In the genomic region with DNA sequence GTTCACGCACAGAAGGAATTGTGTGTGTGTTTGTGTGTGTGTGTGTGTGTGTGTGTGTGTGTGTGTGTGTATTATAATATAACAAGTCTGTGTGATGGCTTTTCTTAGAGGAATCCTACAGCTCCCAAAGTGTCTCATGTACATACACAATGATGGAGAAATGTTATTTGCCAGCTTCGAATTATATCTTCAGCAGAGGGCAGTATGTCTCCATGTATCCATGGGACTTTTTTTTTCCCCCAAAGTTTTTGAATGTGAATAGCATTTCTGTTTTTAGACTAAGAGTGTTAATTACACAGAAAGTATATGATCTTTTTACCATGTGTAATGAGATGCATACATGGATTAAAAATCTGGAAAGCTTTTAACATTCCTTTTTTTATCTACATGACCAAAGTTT, we compare ENCODE assay signal across 12 mouse cellular contexts. TPM values are rescaled to one million over a fixed set of nuclear protein-coding genes. Genes with fewer than 3 reads are reported as not detected.
DNase-seq lines count a peak whose midpoint lies in the region; TF ChIP-seq lines count a peak whose summit lies in the region.
"Had no signal": no experiment of that assay in that cellular context is flagged by ENCODE, and none has a peak within 500 bp of the region (broad histone marks: within the 10 kb centered on the region; RNA-seq: fewer than 3 reads in every experiment).

No protein-coding gene starts in this region.

- DNase-seq in heart, adult 2 months = no peak
- no peak for DNase-seq in heart, adult 11 months
- no peak for DNase-seq in liver, adult 2 months (ENCODE audit: extremely low read depth, low read depth, low spot score)
- no peak for DNase-seq in liver
- DNase-seq in 416B (ENCODE audit: low read depth) = peak; percentile 48
- DNase-seq in NIH3T3 (ENCODE audit: low read depth) = peak; percentile 44
- DNase-seq in spleen, adult 12 weeks (ENCODE audit: low spot score) = no peak
- DNase-seq: cerebellum, adult 8-10 months; kidney, adult 2 months; liver, embryonic 13.5 days had no signal

- H3K27ac ChIP-seq in heart, adult 2 months = no peak overlapping the region
- no peak overlapping the region for H3K27ac ChIP-seq in liver, adult 2 months (replicated peaks; ENCODE audit: insufficient read depth, low read depth, low read length)
- H3K27ac ChIP-seq: embryonic facial prominence, embryonic 12.5 days; forebrain, embryonic 12.5 days had no signal

- no peak for TF ChIP-seq POLR2A in heart, adult 2 months (IDR thresholded peaks at IDR 0.05; ENCODE audit: insufficient read depth, low read depth, low read length)
- TF ChIP-seq POLR2A in liver, adult 2 months (IDR thresholded peaks at IDR 0.05; ENCODE audit: extremely low read depth, insufficient read depth, low read length) = no peak

- no peaks in the 10 kb centered on the region for H3K79me2 ChIP-seq in heart, adult 2 months (replicated peaks; ENCODE audit: control insufficient read depth, insufficient read depth, low read length)
- H3K79me2 ChIP-seq in liver, adult 2 months (ENCODE audit: control insufficient read depth, insufficient read depth, low read length) = no peaks in the 10 kb centered on the region

- H3K9ac ChIP-seq in heart, adult 2 months (ENCODE audit: low read depth, low read length) = no peak overlapping the region
- H3K9ac ChIP-seq in liver, adult 2 months (ENCODE audit: low read depth, low read length) = no peak overlapping the region
- H3K9ac ChIP-seq: embryonic facial prominence, embryonic 12.5 days; forebrain, embryonic 12.5 days; liver, embryonic 13.5 days had no signal

- no peaks in the 10 kb centered on the region for H3K27me3 ChIP-seq in heart, adult 2 months (ENCODE audit: control insufficient read depth, insufficient read depth, low read length)
- H3K27me3 ChIP-seq in liver, adult 2 months (ENCODE audit: control insufficient read depth, insufficient read depth, low read length) = no peaks in the 10 kb centered on the region
- H3K27me3 ChIP-seq: embryonic facial prominence, embryonic 12.5 days; forebrain, embryonic 12.5 days; liver, embryonic 13.5 days had no signal

- 68% methylated on average over 2 of the region's 2 CpGs for WGBS in heart, adult 2 months
- 83% methylated on average over 2 of the region's 2 CpGs for WGBS in liver, adult 2 months

- no peak for TF ChIP-seq EP300 in heart, adult 2 months (IDR thresholded peaks at IDR 0.05; ENCODE audit: insufficient read depth, low read depth, low read length)

- no peak overlapping the region for H3K4me3 ChIP-seq in heart, adult 2 months
- no peak overlapping the region for H3K4me3 ChIP-seq in liver, adult 2 months (ENCODE audit: insufficient read depth, low read depth, low read length)
- H3K4me3 ChIP-seq: embryonic facial prominence, embryonic 12.5 days; forebrain, embryonic 12.5 days; liver, embryonic 13.5 days had no signal

- H3K36me3 ChIP-seq in heart, adult 2 months (ENCODE audit: control insufficient read depth, insufficient read depth, low read length) = peaks cover 5% of the 10 kb centered on the region
- H3K36me3 ChIP-seq in liver, adult 2 months (ENCODE audit: control insufficient read depth, insufficient read depth, low read length) = peaks cover 34% of the 10 kb centered on the region

- peaks cover 1% of the 10 kb centered on the region for H3K4me1 ChIP-seq in heart, adult 2 months (ENCODE audit: control insufficient read depth, insufficient read depth, low read length)
- no peaks in the 10 kb centered on the region for H3K4me1 ChIP-seq in liver, adult 2 months (ENCODE audit: control insufficient read depth, insufficient read depth, low read length)
- H3K4me1 ChIP-seq: embryonic facial prominence, embryonic 12.5 days had no signal

- intact Hi-C loops in heart, adult 2 months (cut with DNase I) = loop anchor here (1.0 to 10.0 kb wide), 2 partner anchors 193 to 404 kb away; no protein-coding TSS in a partner anchor

- peak; percentile 61 for TF ChIP-seq CTCF in heart, adult 2 months (IDR thresholded peaks at IDR 0.05)
- TF ChIP-seq CTCF in liver, adult 2 months (IDR thresholded peaks at IDR 0.05; ENCODE audit: low read depth, low read length) = peak; percentile 17; the same call in 1 of the 2 replicates

RNA-seq across cellular contexts. Expression of a gene that starts 19.5 kb away (rescaled TPM):
- 10 to 100 TPM in 1 of 2 experiments, 1 to 10 TPM in 1; 8.9 to 10.9 TPM for total RNA-seq in heart, adult 2 months (2021)
- polyA plus RNA-seq in heart, adult 2 months (2012; rRNA removed) = 3.0 and 5.1 TPM in 2 replicates
- 9.5 and 10.7 TPM in 2 replicates for total RNA-seq in liver, adult 2 months (2014; rRNA removed)
- polyA plus RNA-seq in liver, adult 2 months (2012; rRNA removed) = 2.7 and 3.2 TPM in 2 replicates

Comparison
In these comparisons a context has a peak if more than half of its experiments do, and no peak if none do; other contexts are left out.
1. DNase-seq: peak in 416B (single experiment) and NIH3T3 (single experiment); none in heart, adult 2 months (0 of 2), heart, adult 11 months (single experiment), liver, adult 2 months (single experiment), liver (single experiment) and spleen, adult 12 weeks (single experiment).